In the genomic region with DNA sequence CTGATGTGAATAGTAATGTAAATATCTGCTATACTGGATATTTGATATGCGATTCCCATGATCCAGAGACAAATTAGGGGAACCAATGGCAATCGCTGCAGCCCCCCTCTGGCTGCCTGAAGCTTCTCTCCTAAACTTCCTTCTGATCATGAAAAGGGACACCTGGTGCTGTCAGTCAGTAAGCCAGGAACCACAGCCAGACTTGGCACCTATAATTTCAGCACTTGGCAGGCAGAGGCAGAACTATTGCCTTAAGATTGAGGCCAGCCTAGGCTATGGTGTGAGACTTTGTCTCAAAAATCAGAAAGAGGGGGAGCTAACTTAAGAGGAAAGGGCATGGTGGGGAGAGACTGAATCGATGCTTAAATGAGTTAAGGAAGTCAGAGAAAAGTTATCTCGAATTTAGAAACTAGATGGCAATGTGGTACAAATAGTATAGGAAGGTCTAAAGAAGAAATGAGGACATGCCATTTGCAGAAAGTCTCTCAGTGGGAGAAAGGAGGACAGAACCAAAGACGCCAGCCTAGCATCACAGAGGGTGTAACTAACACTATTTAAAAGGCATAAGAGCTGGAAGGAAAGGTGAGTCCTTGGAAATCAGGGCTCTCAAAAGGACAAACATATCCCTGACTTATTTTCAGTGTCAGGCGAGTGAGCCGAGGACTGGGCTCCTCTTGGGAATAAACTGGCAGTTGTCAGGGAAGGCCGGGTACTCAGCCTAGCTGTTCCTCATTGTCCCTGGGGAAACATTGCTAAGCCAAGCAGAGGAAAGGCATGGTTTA, we compare ENCODE assay signal across 12 mouse cellular contexts. TPM values are rescaled to one million over a fixed set of nuclear protein-coding genes. Genes with fewer than 3 reads are reported as not detected.
DNase-seq lines count a peak whose midpoint lies in the region; ATAC-seq and TF ChIP-seq lines count a peak whose summit lies in the region.
"Had no signal": no experiment of that assay in that cellular context is flagged by ENCODE, and none has a peak within 500 bp of the region (broad histone marks: within the 10 kb centered on the region; RNA-seq: fewer than 3 reads in every experiment).

No protein-coding gene starts in this region.

- no peak overlapping the region for H3K9ac ChIP-seq in forebrain, embryonic 15.5 days (replicated peaks)
- H3K9ac ChIP-seq in forebrain, embryonic 11.5 days (ENCODE audit: low read length), result no peak overlapping the region
- H3K9ac ChIP-seq in midbrain, embryonic 11.5 days (ENCODE audit: low read length), result no peak overlapping the region
- H3K9ac ChIP-seq in midbrain, postnatal 0 days (replicated peaks; ENCODE audit: low read length, poor library complexity, severe bottlenecking), result no peak overlapping the region
- H3K9ac ChIP-seq in liver, embryonic 12.5 days, result peak overlapping the region; percentile 47; the same call in 1 of the 2 replicates
- H3K9ac ChIP-seq in stomach, postnatal 0 days (ENCODE audit: low read length), result no peak overlapping the region
- H3K9ac ChIP-seq: embryonic facial prominence, embryonic 15.5 days had no signal

- peaks cover 9% of the 10 kb centered on the region; the same call in 1 of the 2 replicates for H3K4me1 ChIP-seq in forebrain, embryonic 15.5 days
- H3K4me1 ChIP-seq in forebrain, embryonic 11.5 days (replicated peaks; ENCODE audit: control insufficient read depth, insufficient read depth, low read length), result no peaks in the 10 kb centered on the region
- H3K4me1 ChIP-seq in midbrain, embryonic 11.5 days (ENCODE audit: control insufficient read depth, insufficient read depth, low read length), result no peaks in the 10 kb centered on the region
- no peaks in the 10 kb centered on the region for H3K4me1 ChIP-seq in midbrain, postnatal 0 days (ENCODE audit: insufficient read depth, low read length)
- H3K4me1 ChIP-seq in liver, embryonic 12.5 days, result peaks cover 61% of the 10 kb centered on the region
- H3K4me1 ChIP-seq in stomach, postnatal 0 days (replicated peaks; ENCODE audit: control insufficient read depth, insufficient read depth), result peaks cover 4% of the 10 kb centered on the region; the same call in 1 of the 2 replicates
- H3K4me1 ChIP-seq: embryonic facial prominence, embryonic 15.5 days; hindbrain, embryonic 10.5 days had no signal

- 0 out of 2 replicates have a peak, but pooled peaks have one; percentile 42 for ATAC-seq in forebrain, embryonic 15.5 days (replicated peaks)
- ATAC-seq in forebrain, embryonic 11.5 days (replicated peaks; ENCODE audit: low FRiP score), result no peak
- no peak for ATAC-seq in midbrain, embryonic 11.5 days (ENCODE audit: low FRiP score)
- no peak for ATAC-seq in midbrain, postnatal 0 days (ENCODE audit: low FRiP score)
- ATAC-seq in liver, embryonic 12.5 days, result no peak
- no peak for ATAC-seq in stomach, postnatal 0 days (ENCODE audit: low FRiP score, low TSS enrichment)

- peak overlapping the region; percentile 39; the same call in 1 of the 2 replicates for H3K27ac ChIP-seq in forebrain, embryonic 15.5 days (replicated peaks)
- no peak overlapping the region for H3K27ac ChIP-seq in forebrain, embryonic 11.5 days (ENCODE audit: low read depth, low read length)
- H3K27ac ChIP-seq in midbrain, embryonic 11.5 days (ENCODE audit: low read depth, low read length), result peak overlapping the region; percentile 20
- no peak overlapping the region; the same call in 1 of the 2 replicates for H3K27ac ChIP-seq in midbrain, postnatal 0 days (ENCODE audit: low read depth, low read length)
- H3K27ac ChIP-seq in liver, embryonic 12.5 days, result peak overlapping the region; percentile 92
- H3K27ac ChIP-seq in stomach, postnatal 0 days (replicated peaks), result no peak overlapping the region
- H3K27ac ChIP-seq: embryonic facial prominence, embryonic 15.5 days; hindbrain, embryonic 10.5 days had no signal

- peaks cover 15% of the 10 kb centered on the region for H3K36me3 ChIP-seq in forebrain, embryonic 15.5 days
- no peaks in the 10 kb centered on the region for H3K36me3 ChIP-seq in forebrain, embryonic 11.5 days (ENCODE audit: control insufficient read depth, insufficient read depth, low read length)
- H3K36me3 ChIP-seq in midbrain, embryonic 11.5 days (ENCODE audit: control insufficient read depth, insufficient read depth, low read length), result no peaks in the 10 kb centered on the region
- H3K36me3 ChIP-seq in midbrain, postnatal 0 days (ENCODE audit: insufficient read depth, low read length), result peaks cover 3% of the 10 kb centered on the region; the same call in 1 of the 2 replicates
- peaks cover 17% of the 10 kb centered on the region for H3K36me3 ChIP-seq in liver, embryonic 12.5 days
- H3K36me3 ChIP-seq in stomach, postnatal 0 days (ENCODE audit: control insufficient read depth, insufficient read depth, low read length), result no peaks in the 10 kb centered on the region

- no peak for TF ChIP-seq CTCF in midbrain, postnatal 0 days (IDR thresholded peaks at IDR 0.05)
- TF ChIP-seq CTCF in stomach, postnatal 0 days (IDR thresholded peaks at IDR 0.05; ENCODE audit: low read depth), result peak; percentile 19; the same call in 1 of the 2 replicates

- no peak for DNase-seq in forebrain, embryonic 11.5 days (ENCODE audit: low spot score)
- no peak for DNase-seq in midbrain, embryonic 11.5 days (ENCODE audit: low spot score, missing footprints)
- DNase-seq in midbrain, postnatal 0 days (ENCODE audit: low spot score), result no peak
- no peak for DNase-seq in stomach, postnatal 0 days (ENCODE audit: low spot score)
- no peak for DNase-seq in urinary bladder, postnatal 36 days (ENCODE audit: low spot score in 2 of 2)
- DNase-seq in kidney, adult 18-20 months, result no peak
- DNase-seq: layer of hippocampus, adult 9-11 months had no signal

- WGBS in forebrain, embryonic 15.5 days, result 66% methylated on average over 8 of the region's 8 CpGs
- 79% methylated on average over 8 of the region's 8 CpGs for WGBS in forebrain, embryonic 11.5 days
- 77% methylated on average over 8 of the region's 8 CpGs for WGBS in midbrain, embryonic 11.5 days
- WGBS in midbrain, postnatal 0 days, result 55% methylated on average over 8 of the region's 8 CpGs
- WGBS in liver, embryonic 12.5 days (ENCODE audit: insufficient replicate concordance), result 63% methylated on average over 8 of the region's 8 CpGs
- WGBS in stomach, postnatal 0 days, result 59% methylated on average over 8 of the region's 8 CpGs

- no peaks in the 10 kb centered on the region for H3K9me3 ChIP-seq in forebrain, embryonic 15.5 days
- H3K9me3 ChIP-seq in forebrain, embryonic 11.5 days (ENCODE audit: control insufficient read depth, low read length), result no peaks in the 10 kb centered on the region
- H3K9me3 ChIP-seq in midbrain, embryonic 11.5 days (ENCODE audit: control insufficient read depth, low read length), result no peaks in the 10 kb centered on the region
- H3K9me3 ChIP-seq in midbrain, postnatal 0 days (ENCODE audit: low read length), result no peaks in the 10 kb centered on the region
- no peaks in the 10 kb centered on the region for H3K9me3 ChIP-seq in liver, embryonic 12.5 days (replicated peaks)
- H3K9me3 ChIP-seq in stomach, postnatal 0 days (ENCODE audit: control insufficient read depth, low read length), result no peaks in the 10 kb centered on the region
- H3K9me3 ChIP-seq: embryonic facial prominence, embryonic 15.5 days; hindbrain, embryonic 10.5 days had no signal

- H3K4me2 ChIP-seq in forebrain, embryonic 15.5 days (replicated peaks), result no peak overlapping the region
- no peak overlapping the region for H3K4me2 ChIP-seq in forebrain, embryonic 11.5 days (ENCODE audit: low read depth, low read length, severe bottlenecking)
- no peak overlapping the region for H3K4me2 ChIP-seq in midbrain, embryonic 11.5 days
- no peak overlapping the region for H3K4me2 ChIP-seq in midbrain, postnatal 0 days (ENCODE audit: low read depth, low read length, poor library complexity, severe bottlenecking)
- H3K4me2 ChIP-seq in liver, embryonic 12.5 days, result peak overlapping the region; percentile 65
- no peak overlapping the region for H3K4me2 ChIP-seq in stomach, postnatal 0 days (replicated peaks; ENCODE audit: low read depth)
- H3K4me2 ChIP-seq: embryonic facial prominence, embryonic 15.5 days had no signal

- H3K27me3 ChIP-seq in forebrain, embryonic 15.5 days, result no peaks in the 10 kb centered on the region
- no peaks in the 10 kb centered on the region for H3K27me3 ChIP-seq in forebrain, embryonic 11.5 days (ENCODE audit: control insufficient read depth, insufficient read depth, low read length)
- no peaks in the 10 kb centered on the region for H3K27me3 ChIP-seq in midbrain, embryonic 11.5 days (ENCODE audit: control insufficient read depth, insufficient read depth, low read length)
- no peaks in the 10 kb centered on the region for H3K27me3 ChIP-seq in midbrain, postnatal 0 days (ENCODE audit: insufficient read depth, low read length)
- H3K27me3 ChIP-seq in liver, embryonic 12.5 days (replicated peaks), result no peaks in the 10 kb centered on the region
- no peaks in the 10 kb centered on the region for H3K27me3 ChIP-seq in stomach, postnatal 0 days (ENCODE audit: control insufficient read depth, insufficient read depth, low read length)
- H3K27me3 ChIP-seq: embryonic facial prominence, embryonic 15.5 days had no signal

- TF ChIP-seq EP300 in stomach, postnatal 0 days (optimal IDR thresholded peaks at IDR 0.05), result no peak

- H3K4me3 ChIP-seq in forebrain, embryonic 15.5 days, result no peak overlapping the region
- H3K4me3 ChIP-seq in forebrain, embryonic 11.5 days (ENCODE audit: low read depth, low read length), result no peak overlapping the region
- H3K4me3 ChIP-seq in midbrain, embryonic 11.5 days (ENCODE audit: low read depth, low read length), result no peak overlapping the region
- H3K4me3 ChIP-seq in midbrain, postnatal 0 days (ENCODE audit: low read depth, low read length), result no peak overlapping the region
- H3K4me3 ChIP-seq in liver, embryonic 12.5 days, result 0 out of 2 replicates have a peak overlapping the region, but pooled peaks have one; percentile 6
- H3K4me3 ChIP-seq in stomach, postnatal 0 days (ENCODE audit: low read depth, low read length), result no peak overlapping the region
- H3K4me3 ChIP-seq: embryonic facial prominence, embryonic 15.5 days; hindbrain, embryonic 10.5 days had no signal

RNA-seq across cellular contexts. Expression of a gene that starts 14.3 kb away (rescaled TPM):
- 68.5 and 70.6 TPM in 2 replicates for polyA plus RNA-seq in forebrain, embryonic 15.5 days (2015; fragmentation: Nextera tagmentation; extraction: Ambion mirVana)
- 11.3 and 15.6 TPM in 2 replicates for polyA plus RNA-seq in forebrain, embryonic 11.5 days (2014; fragmentation: Nextera tagmentation; extraction: Ambion mirVana)
- polyA plus RNA-seq in midbrain, embryonic 11.5 days (2014; fragmentation: Nextera tagmentation; extraction: Ambion mirVana), result 12.3 and 13.1 TPM in 2 replicates
- total RNA-seq in midbrain, postnatal 0 days (2014; rRNA removed), result 488 and 629 TPM in 2 replicates
- 245 and 271 TPM in 2 replicates for polyA plus RNA-seq in midbrain, postnatal 0 days (2015; fragmentation: Nextera tagmentation; extraction: Ambion mirVana)
- 6.6 and 7.3 TPM in 2 replicates for polyA plus RNA-seq in liver, embryonic 12.5 days (2016; fragmentation: Nextera tagmentation; extraction: Ambion mirVana)
- 19.4 and 20.7 TPM in 2 replicates for polyA plus RNA-seq in stomach, postnatal 0 days (2015; fragmentation: Nextera tagmentation; extraction: Ambion mirVana)
- total RNA-seq: megakaryocyte, adult 5-6 weeks had no signal

RNA-seq across cellular contexts. Expression of a gene that starts 24.4 kb away (rescaled TPM):
- 266 and 283 TPM in 2 replicates for polyA plus RNA-seq in forebrain, embryonic 15.5 days (2015; fragmentation: Nextera tagmentation; extraction: Ambion mirVana)
- polyA plus RNA-seq in forebrain, embryonic 11.5 days (2014; fragmentation: Nextera tagmentation; extraction: Ambion mirVana), result 247 and 256 TPM in 2 replicates
- 257 and 260 TPM in 2 replicates for polyA plus RNA-seq in midbrain, embryonic 11.5 days (2014; fragmentation: Nextera tagmentation; extraction: Ambion mirVana)
- 121 and 124 TPM in 2 replicates for total RNA-seq in midbrain, postnatal 0 days (2014; rRNA removed)
- polyA plus RNA-seq in midbrain, postnatal 0 days (2015; fragmentation: Nextera tagmentation; extraction: Ambion mirVana), result 195 and 210 TPM in 2 replicates
- polyA plus RNA-seq in liver, embryonic 12.5 days (2016; fragmentation: Nextera tagmentation; extraction: Ambion mirVana), result 142 and 146 TPM in 2 replicates
- 151 and 155 TPM in 2 replicates for polyA plus RNA-seq in stomach, postnatal 0 days (2015; fragmentation: Nextera tagmentation; extraction: Ambion mirVana)

RNA-seq across cellular contexts. Expression of a gene that starts 33.2 kb away (rescaled TPM):
- 58.7 and 63.8 TPM in 2 replicates for polyA plus RNA-seq in forebrain, embryonic 15.5 days (2015; fragmentation: Nextera tagmentation; extraction: Ambion mirVana)
- 48.0 and 56.0 TPM in 2 replicates for polyA plus RNA-seq in forebrain, embryonic 11.5 days (2014; fragmentation: Nextera tagmentation; extraction: Ambion mirVana)
- polyA plus RNA-seq in midbrain, embryonic 11.5 days (2014; fragmentation: Nextera tagmentation; extraction: Ambion mirVana), result 45.3 and 48.8 TPM in 2 replicates
- total RNA-seq in midbrain, postnatal 0 days (2014; rRNA removed), result 47.7 and 50.5 TPM in 2 replicates
- 60.0 and 60.4 TPM in 2 replicates for polyA plus RNA-seq in midbrain, postnatal 0 days (2015; fragmentation: Nextera tagmentation; extraction: Ambion mirVana)
- 22.6 and 26.0 TPM in 2 replicates for polyA plus RNA-seq in liver, embryonic 12.5 days (2016; fragmentation: Nextera tagmentation; extraction: Ambion mirVana)
- 16.4 and 18.4 TPM in 2 replicates for polyA plus RNA-seq in stomach, postnatal 0 days (2015; fragmentation: Nextera tagmentation; extraction: Ambion mirVana)

RNA-seq across cellular contexts. Expression of a gene that starts 33.3 kb away (rescaled TPM):
- 213 and 219 TPM in 2 replicates for polyA plus RNA-seq in forebrain, embryonic 15.5 days (2015; fragmentation: Nextera tagmentation; extraction: Ambion mirVana)
- 190 and 204 TPM in 2 replicates for polyA plus RNA-seq in forebrain, embryonic 11.5 days (2014; fragmentation: Nextera tagmentation; extraction: Ambion mirVana)
- 200 and 204 TPM in 2 replicates for polyA plus RNA-seq in midbrain, embryonic 11.5 days (2014; fragmentation: Nextera tagmentation; extraction: Ambion mirVana)
- 158 and 196 TPM in 2 replicates for total RNA-seq in midbrain, postnatal 0 days (2014; rRNA removed)
- 251 and 258 TPM in 2 replicates for polyA plus RNA-seq in midbrain, postnatal 0 days (2015; fragmentation: Nextera tagmentation; extraction: Ambion mirVana)
- polyA plus RNA-seq in liver, embryonic 12.5 days (2016; fragmentation: Nextera tagmentation; extraction: Ambion mirVana), result 171 and 177 TPM in 2 replicates
- 224 and 230 TPM in 2 replicates for polyA plus RNA-seq in stomach, postnatal 0 days (2015; fragmentation: Nextera tagmentation; extraction: Ambion mirVana)

Comparison
In these comparisons a context has a peak if more than half of its experiments do, and no peak if none do; other contexts are left out.
1. H3K27ac ChIP-seq: peak in forebrain, embryonic 15.5 days (single experiment), midbrain, embryonic 11.5 days (single experiment) and liver, embryonic 12.5 days (single experiment); none in forebrain, embryonic 11.5 days (single experiment), midbrain, postnatal 0 days (single experiment) and stomach, postnatal 0 days (single experiment).